ENCODE assay signal across 8 mouse cellular contexts in the genomic region with DNA sequence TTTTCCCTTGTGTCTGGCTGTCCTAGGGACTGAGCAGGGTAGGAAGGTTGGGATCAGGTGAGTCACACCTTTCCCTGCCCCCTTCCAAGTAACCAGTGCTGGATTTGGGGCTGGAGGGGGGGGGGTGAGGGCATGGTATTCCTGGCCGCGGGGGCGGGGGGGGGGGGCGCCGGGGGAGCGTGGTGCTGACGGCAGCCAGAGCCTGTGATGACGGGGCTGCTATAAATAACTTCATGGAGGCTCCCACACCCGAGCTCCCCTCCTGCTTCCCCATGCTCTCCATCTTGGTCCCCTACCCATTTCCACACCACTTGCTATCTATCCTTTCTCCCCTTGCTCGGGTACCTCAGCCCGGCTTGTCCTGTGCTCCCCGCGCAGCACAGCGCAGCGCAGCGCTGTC. TPM values are rescaled to one million over a fixed set of nuclear protein-coding genes. Genes with fewer than 3 reads are reported as not detected.
DNase-seq lines count a peak whose midpoint lies in the region; ATAC-seq and TF ChIP-seq lines count a peak whose summit lies in the region.

No protein-coding gene starts in this region.

- peak overlapping the region; percentile 57 for H3K4me3 ChIP-seq in left cerebral cortex, adult 2 months
- H3K4me3 ChIP-seq in forebrain, embryonic 13.5 days = peak overlapping the region; percentile 43
- H3K4me3 ChIP-seq in intestine, embryonic 14.5 days (ENCODE audit: low read depth, low read length) = no peak overlapping the region
- peak overlapping the region; percentile 43 for H3K4me3 ChIP-seq in neural tube, embryonic 13.5 days

- no peak for TF ChIP-seq CTCF in left cerebral cortex, adult 2 months (IDR thresholded peaks at IDR 0.05)

- H3K27me3 ChIP-seq in forebrain, embryonic 13.5 days = no peaks in the 10 kb centered on the region
- H3K27me3 ChIP-seq in intestine, embryonic 14.5 days (replicated peaks; ENCODE audit: control insufficient read depth, insufficient read depth, low read length) = no peaks in the 10 kb centered on the region
- H3K27me3 ChIP-seq in neural tube, embryonic 13.5 days = no peaks in the 10 kb centered on the region

- H3K36me3 ChIP-seq in forebrain, embryonic 13.5 days (ENCODE audit: poor library complexity, severe bottlenecking) = peaks cover 51% of the 10 kb centered on the region
- peaks cover 37% of the 10 kb centered on the region for H3K36me3 ChIP-seq in intestine, embryonic 14.5 days (ENCODE audit: control insufficient read depth, insufficient read depth, low read length)
- H3K36me3 ChIP-seq in neural tube, embryonic 13.5 days = peaks cover 43% of the 10 kb centered on the region

- peaks cover 58% of the 10 kb centered on the region for H3K4me1 ChIP-seq in forebrain, embryonic 13.5 days
- H3K4me1 ChIP-seq in intestine, embryonic 14.5 days (replicated peaks; ENCODE audit: control insufficient read depth, insufficient read depth, low read length) = peaks cover 47% of the 10 kb centered on the region
- H3K4me1 ChIP-seq in neural tube, embryonic 13.5 days (replicated peaks) = peaks cover 62% of the 10 kb centered on the region

- no peaks in the 10 kb centered on the region for H3K9me3 ChIP-seq in forebrain, embryonic 13.5 days (replicated peaks)
- H3K9me3 ChIP-seq in intestine, embryonic 14.5 days (ENCODE audit: control insufficient read depth, low read length) = no peaks in the 10 kb centered on the region
- H3K9me3 ChIP-seq in neural tube, embryonic 13.5 days = no peaks in the 10 kb centered on the region

- H3K27ac ChIP-seq in left cerebral cortex, adult 2 months = peak overlapping the region; percentile 85
- no peak overlapping the region; the same call in 1 of the 2 replicates for H3K27ac ChIP-seq in forebrain, embryonic 13.5 days
- H3K27ac ChIP-seq in intestine, embryonic 14.5 days (ENCODE audit: low read depth) = no peak overlapping the region
- H3K27ac ChIP-seq in neural tube, embryonic 13.5 days (replicated peaks) = peak overlapping the region; percentile 46; the same call in 1 of the 2 replicates

- intact Hi-C loops in left cerebral cortex, adult 2 months (cut with DNase I) = loop anchor here (2.0 kb wide), 1 partner anchor 15 kb away; no protein-coding TSS in a partner anchor

- DNase-seq in left cerebral cortex, adult 2 months (ENCODE audit: extremely low spot score in 1 of 2, low spot score in 2 of 2) = no peak
- DNase-seq in left cerebral cortex, adult 18-20 months (ENCODE audit: low spot score in 2 of 2) = no peak
- no peak for DNase-seq in intestine, embryonic 14.5 days (ENCODE audit: low spot score)
- no peak for DNase-seq in right cerebral cortex, postnatal 36 days (ENCODE audit: low spot score in 2 of 2)
- no peak for DNase-seq in left cerebral cortex, adult 8-10 months (ENCODE audit: low spot score in 2 of 2)
- no peak for DNase-seq in ovary, postnatal 14 days (ENCODE audit: low spot score)

- no peak for ATAC-seq in forebrain, embryonic 13.5 days
- no peak for ATAC-seq in intestine, embryonic 14.5 days (replicated peaks; ENCODE audit: low FRiP score, low TSS enrichment, low read depth)
- no peak for ATAC-seq in neural tube, embryonic 13.5 days (ENCODE audit: low read depth)

- peak overlapping the region; percentile 71 for H3K9ac ChIP-seq in forebrain, embryonic 13.5 days
- no peak overlapping the region for H3K9ac ChIP-seq in intestine, embryonic 14.5 days (ENCODE audit: low read length)
- H3K9ac ChIP-seq in neural tube, embryonic 13.5 days = peak overlapping the region; percentile 94

- H3K4me2 ChIP-seq in forebrain, embryonic 13.5 days = peak overlapping the region; percentile 93
- peak overlapping the region; percentile 34 for H3K4me2 ChIP-seq in intestine, embryonic 14.5 days (ENCODE audit: low read length)
- H3K4me2 ChIP-seq in neural tube, embryonic 13.5 days = peak overlapping the region; percentile 90

- WGBS in forebrain, embryonic 13.5 days = 15% methylated on average over 11 of the region's 16 CpGs
- 20% methylated on average over 14 of the region's 16 CpGs for WGBS in intestine, embryonic 14.5 days
- WGBS in neural tube, embryonic 13.5 days = 15% methylated on average over 10 of the region's 16 CpGs

RNA-seq across cellular contexts. Expression of a gene that starts 12.7 kb away (rescaled TPM):
- total RNA-seq in left cerebral cortex, adult 2 months (2021) = 100 to 1,000 TPM; 452 to 471 TPM
- 100 to 1,000 TPM; 348 to 362 TPM for total RNA-seq in left cerebral cortex, adult 18-20 months (2021)
- 5.9 TPM in 2 replicates for polyA plus RNA-seq in forebrain, embryonic 13.5 days (2015; fragmentation: Nextera tagmentation; extraction: Ambion mirVana)
- 2.2 and 2.4 TPM in 2 replicates for polyA plus RNA-seq in intestine, embryonic 14.5 days (2014; fragmentation: Nextera tagmentation; extraction: Ambion mirVana)
- 4.1 and 4.9 TPM in 2 replicates for polyA plus RNA-seq in neural tube, embryonic 13.5 days (2015; fragmentation: Nextera tagmentation; extraction: Ambion mirVana)
- total RNA-seq in left cerebral cortex, adult 8-10 months (2022) = 100 to 1,000 TPM; 329 to 367 (median 348) TPM

RNA-seq across cellular contexts. Expression of a gene that starts 14.4 kb away (rescaled TPM):
- 100 to 1,000 TPM; 103 to 110 TPM for total RNA-seq in left cerebral cortex, adult 2 months (2021)
- 100 to 1,000 TPM in 1 of 2 experiments, 10 to 100 TPM in 1; 97.8 to 103 TPM for total RNA-seq in left cerebral cortex, adult 18-20 months (2021)
- 171 and 172 TPM in 2 replicates for polyA plus RNA-seq in forebrain, embryonic 13.5 days (2015; fragmentation: Nextera tagmentation; extraction: Ambion mirVana)
- polyA plus RNA-seq in intestine, embryonic 14.5 days (2014; fragmentation: Nextera tagmentation; extraction: Ambion mirVana) = 195 and 197 TPM in 2 replicates
- polyA plus RNA-seq in neural tube, embryonic 13.5 days (2015; fragmentation: Nextera tagmentation; extraction: Ambion mirVana) = 141 and 147 TPM in 2 replicates
- 100 to 1,000 TPM in 2 of 4 experiments, 10 to 100 TPM in 2; 86.5 to 102 (median 97.7) TPM for total RNA-seq in left cerebral cortex, adult 8-10 months (2022)

RNA-seq across cellular contexts. Expression of a gene that starts 19.2 kb away (rescaled TPM):
- total RNA-seq in left cerebral cortex, adult 2 months (2021) = 10 to 100 TPM; 16.3 to 18.3 TPM
- 10 to 100 TPM; 16.2 to 16.4 TPM for total RNA-seq in left cerebral cortex, adult 18-20 months (2021)
- 17.4 and 17.7 TPM in 2 replicates for polyA plus RNA-seq in forebrain, embryonic 13.5 days (2015; fragmentation: Nextera tagmentation; extraction: Ambion mirVana)
- polyA plus RNA-seq in intestine, embryonic 14.5 days (2014; fragmentation: Nextera tagmentation; extraction: Ambion mirVana) = 9.8 and 12.8 TPM in 2 replicates
- 17.8 and 19.8 TPM in 2 replicates for polyA plus RNA-seq in neural tube, embryonic 13.5 days (2015; fragmentation: Nextera tagmentation; extraction: Ambion mirVana)
- 10 to 100 TPM; 13.1 to 15.9 (median 14.7) TPM for total RNA-seq in left cerebral cortex, adult 8-10 months (2022)

RNA-seq across cellular contexts. Expression of a gene that starts 20.9 kb away (rescaled TPM):
- 10 to 100 TPM; 33.8 to 39.5 TPM for total RNA-seq in left cerebral cortex, adult 2 months (2021)
- 10 to 100 TPM; 39.5 to 46.7 TPM for total RNA-seq in left cerebral cortex, adult 18-20 months (2021)
- 8.8 and 9.5 TPM in 2 replicates for polyA plus RNA-seq in forebrain, embryonic 13.5 days (2015; fragmentation: Nextera tagmentation; extraction: Ambion mirVana)
- polyA plus RNA-seq in intestine, embryonic 14.5 days (2014; fragmentation: Nextera tagmentation; extraction: Ambion mirVana) = 6.0 and 6.4 TPM in 2 replicates
- polyA plus RNA-seq in neural tube, embryonic 13.5 days (2015; fragmentation: Nextera tagmentation; extraction: Ambion mirVana) = 17.3 and 19.1 TPM in 2 replicates
- 10 to 100 TPM; 37.2 to 42.2 (median 38.0) TPM for total RNA-seq in left cerebral cortex, adult 8-10 months (2022)

RNA-seq across cellular contexts. Expression of a gene that starts 36.8 kb away (rescaled TPM):
- 1 to 10 TPM; 3.3 to 4.6 TPM for total RNA-seq in left cerebral cortex, adult 2 months (2021)
- total RNA-seq in left cerebral cortex, adult 18-20 months (2021) = 1 to 10 TPM; 3.4 to 3.7 TPM
- 8.9 and 9.2 TPM in 2 replicates for polyA plus RNA-seq in forebrain, embryonic 13.5 days (2015; fragmentation: Nextera tagmentation; extraction: Ambion mirVana)
- polyA plus RNA-seq in intestine, embryonic 14.5 days (2014; fragmentation: Nextera tagmentation; extraction: Ambion mirVana) = 5.2 and 8.1 TPM in 2 replicates
- polyA plus RNA-seq in neural tube, embryonic 13.5 days (2015; fragmentation: Nextera tagmentation; extraction: Ambion mirVana) = 2.5 and 3.2 TPM in 2 replicates
- 1 to 10 TPM; 2.8 to 4.9 (median 3.5) TPM for total RNA-seq in left cerebral cortex, adult 8-10 months (2022)

Comparison
In these comparisons a context has a peak if more than half of its experiments do, and no peak if none do; other contexts are left out.
1. H3K27ac ChIP-seq: peak in left cerebral cortex, adult 2 months (single experiment) and neural tube, embryonic 13.5 days (single experiment); none in forebrain, embryonic 13.5 days (single experiment) and intestine, embryonic 14.5 days (single experiment).
2. H3K4me2 ChIP-seq: peak in every context shown above with its lines; median percentile 93 in forebrain, embryonic 13.5 days; 90 in neural tube, embryonic 13.5 days; 34 in intestine, embryonic 14.5 days.